Mouse (Mus musculus) myocyte (in vitro differentiated cells): Measurements from ENCODE around the gene Larp1.

Experiments
- CEBPB ChIP-seq: IDR thresholded peaks from 2 replicates; pipeline ENCODE4 v1.6.1; 2011; ENCODE audit warnings: mild to moderate bottlenecking, moderate library complexity; ENCODE audit not compliant: poor library complexity, insufficient read depth, severe bottlenecking
- E2F4 ChIP-seq: IDR thresholded peaks from one replicate; pipeline ENCODE4 v1.6.1; 2011; ENCODE audit warnings: mild to moderate bottlenecking, control low read depth, moderate library complexity; ENCODE audit not compliant: insufficient read depth
- MAX ChIP-seq: IDR thresholded peaks from one replicate; pipeline ENCODE4 v1.6.1; 2011; ENCODE audit warnings: low read depth, mild to moderate bottlenecking, control low read depth
- MYOD1 ChIP-seq, 3 experiments: IDR thresholded peaks; one replicate each; pipeline ENCODE4 v1.6.1; 2011; ENCODE audit warnings: control low read depth in 2 of 3, low read depth in 2 of 3, mild to moderate bottlenecking in 2 of 3, moderate library complexity in 1 of 3; ENCODE audit not compliant: insufficient read length in 2 of 3, control insufficient read depth in 1 of 3
- POLR2A ChIP-seq: IDR thresholded peaks from one replicate; pipeline ENCODE4 v1.6.1; 2011; ENCODE audit warnings: low read depth, mild to moderate bottlenecking, control low read depth, moderate library complexity; ENCODE audit not compliant: insufficient read length
- REST ChIP-seq: IDR thresholded peaks from one replicate; pipeline ENCODE4 v1.6.1; 2011; ENCODE audit warnings: mild to moderate bottlenecking, control low read depth, moderate library complexity; ENCODE audit not compliant: insufficient read depth, insufficient read length
- TCF12 ChIP-seq: IDR thresholded peaks from one replicate; pipeline ENCODE4 v1.6.1; 2011; ENCODE audit warnings: mild to moderate bottlenecking, control low read depth; ENCODE audit not compliant: poor library complexity, insufficient read depth, severe bottlenecking
- TCF3 ChIP-seq: IDR thresholded peaks from one replicate; pipeline ENCODE4 v1.6.1; 2011; ENCODE audit warnings: low read depth, control low read depth; ENCODE audit not compliant: insufficient read length
- USF1 ChIP-seq: IDR thresholded peaks from one replicate; pipeline ENCODE4 v1.6.1; 2011; ENCODE audit warnings: low read depth, mild to moderate bottlenecking, control low read depth, moderate library complexity

DNA sequence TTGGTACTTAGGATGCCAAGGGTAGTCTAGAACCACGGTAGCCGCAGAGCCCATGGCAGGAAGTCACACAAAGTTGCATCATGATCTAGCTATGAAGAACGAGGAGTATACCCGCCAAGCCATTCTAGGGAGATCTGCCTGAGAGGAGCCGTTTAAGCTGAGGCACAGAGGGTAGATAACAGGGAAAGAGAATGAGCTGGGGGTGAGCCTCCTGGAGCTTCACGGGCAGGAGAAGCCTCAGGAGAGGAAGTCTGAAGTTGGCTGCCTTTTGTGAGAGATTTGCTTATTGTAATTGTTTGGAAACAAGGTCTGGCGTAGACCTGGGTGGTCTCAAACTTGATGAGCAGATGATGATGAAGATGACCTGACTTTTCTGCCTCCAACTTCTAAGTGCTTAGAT is 10.7 kb upstream of the Larp1 start:
- no peak for TF ChIP-seq REST
- no peak for TF ChIP-seq TCF12
- no peak for TF ChIP-seq POLR2A
- TF ChIP-seq TCF3 = no peak
- no peak for TF ChIP-seq MAX
- TF ChIP-seq E2F4 = no peak
- TF ChIP-seq USF1 = no peak
- TF ChIP-seq MYOD1 (IDR thresholded peaks at IDR 0.05; ENCODE audit: control insufficient read depth in 1 of 3, insufficient read length in 2 of 3, low read depth in 2 of 3) = no peak
- TF ChIP-seq CEBPB = no peak
